Mouse (Mus musculus): ENCODE results near the gene Raet1e. TPM values are rescaled to one million over a fixed set of nuclear protein-coding genes. Genes with fewer than 3 reads are reported as not detected.
"Not testable (repeated sequence)": the region's sequence is repeated elsewhere in the genome, so short reads cannot be mapped to it uniquely, and the experiment has no call there.

Raet1e gene
- polyA plus RNA-seq, 1 experiment = not detected

DNA sequence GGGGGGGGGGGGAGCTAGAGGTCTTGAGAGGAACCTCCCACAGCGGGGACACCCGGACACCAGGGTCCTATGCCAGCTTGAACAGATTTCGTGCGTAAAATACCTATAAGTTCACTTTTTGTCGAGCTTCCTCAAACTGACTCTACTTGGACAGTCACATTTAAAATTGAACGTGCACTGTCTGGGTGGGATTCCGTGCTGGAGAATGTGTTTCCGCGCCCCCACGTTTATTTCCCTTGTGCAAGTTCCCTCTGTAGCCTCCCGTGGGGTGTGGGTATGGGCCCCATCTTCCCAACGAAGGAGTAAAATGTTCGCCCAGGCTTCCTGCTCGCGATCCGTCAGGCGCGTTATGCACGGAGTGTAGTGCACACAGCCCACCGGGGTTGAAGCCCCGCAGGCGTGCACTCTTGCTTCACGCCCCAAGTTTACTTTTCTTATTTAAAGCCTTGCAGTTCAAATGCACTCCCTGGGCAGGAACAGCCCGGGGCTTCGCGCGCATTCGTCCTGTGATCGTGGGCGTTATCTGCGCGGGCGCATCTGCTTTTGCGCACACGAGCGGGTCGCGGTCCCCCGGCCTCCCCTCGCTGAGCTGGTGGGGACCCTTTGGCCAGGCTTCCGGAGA lies 115.4 kb downstream of the Raet1e start:
- Histone ChIP-seq H3K4me1 (ENCODE audit: control insufficient read depth, insufficient read depth, low read length) (peaks cover 13% of the 10 kb centered on the region), H3K4me3 (ENCODE audit: insufficient read depth, low read depth, low read length) (peak overlapping the region; percentile 19; the same call in 1 of the 2 replicates), H3K27ac (ENCODE audit: insufficient read depth, low read depth, low read length) (no peak overlapping the region)
- WGBS = under 1% methylated on average over 41 of the region's 41 CpGs
- TF ChIP-seq CTCF (IDR thresholded peaks at IDR 0.05; ENCODE audit: insufficient read depth, low read depth, low read length) (no peak), POLR2A (IDR thresholded peaks at IDR 0.05; ENCODE audit: insufficient read depth, low read depth, low read length) (no peak)

DNA sequence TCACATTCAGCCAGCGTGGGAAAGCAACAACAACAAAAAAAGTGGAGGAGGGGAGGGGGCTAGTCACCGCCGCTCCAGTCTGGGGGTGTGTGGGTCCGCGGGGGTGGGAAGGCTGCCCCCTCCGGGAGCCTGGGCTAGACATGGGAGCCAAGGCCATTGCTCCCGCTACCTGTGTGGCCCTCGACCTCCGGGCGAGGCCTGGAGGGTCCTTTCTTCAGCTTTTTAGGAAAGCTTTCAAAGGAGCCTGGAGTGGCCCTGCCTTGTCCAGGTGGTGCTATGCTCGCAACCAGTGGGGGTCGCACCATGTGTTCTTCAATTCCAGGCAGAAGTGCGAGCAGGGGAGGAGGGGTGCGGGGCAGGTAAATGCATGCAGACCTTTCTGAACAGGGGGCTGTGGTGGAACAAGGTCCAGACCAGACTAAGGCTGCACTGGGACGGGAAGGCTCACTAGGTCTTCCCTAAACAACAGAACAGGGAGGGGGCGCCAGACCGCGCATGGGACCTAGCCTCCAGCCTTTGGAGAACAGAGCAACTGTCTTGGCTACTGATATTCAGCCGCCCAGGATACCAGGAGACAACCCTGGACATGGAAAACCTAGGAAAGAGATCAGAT lies 116.2 kb downstream of the Raet1e start:
- no peak overlapping the region for H3K4me3 ChIP-seq (ENCODE audit: insufficient read depth, low read depth, low read length)
- TF ChIP-seq POLR2A (IDR thresholded peaks at IDR 0.05; ENCODE audit: insufficient read depth, low read depth, low read length) (no peak), CTCF (IDR thresholded peaks at IDR 0.05; ENCODE audit: insufficient read depth, low read depth, low read length) (no peak)
- 11% methylated on average over 19 of the region's 19 CpGs for WGBS

GRCm38 (mm10) chr10:22278468-22278867 lies 120.1 kb downstream of the Raet1e start:
- not testable (repeated sequence) for H3K4me3 ChIP-seq (ENCODE audit: insufficient read depth, low read depth, low read length); H3K4me1 ChIP-seq (ENCODE audit: control insufficient read depth, insufficient read depth, low read length); H3K27ac ChIP-seq (ENCODE audit: insufficient read depth, low read depth, low read length)
- 89% methylated on average over 2 of the region's 2 CpGs for WGBS

More for the DNA sequence above, 116.2 kb downstream of the Raet1e start:
- Histone ChIP-seq H3K4me1 (ENCODE audit: control insufficient read depth, insufficient read depth, low read length) (peaks cover 13% of the 10 kb centered on the region), H3K27ac (ENCODE audit: insufficient read depth, low read depth, low read length) (no peak overlapping the region)

GRCm38 (mm10) chr10:22282816-22283215 lies 124.4 kb downstream of the Raet1e start:
- WGBS = 52% methylated on average over 6 of the region's 6 CpGs
- TF ChIP-seq CTCF (IDR thresholded peaks at IDR 0.05; ENCODE audit: insufficient read depth, low read depth, low read length) (no peak), POLR2A (IDR thresholded peaks at IDR 0.05; ENCODE audit: insufficient read depth, low read depth, low read length) (no peak)
- Histone ChIP-seq H3K27ac (ENCODE audit: insufficient read depth, low read depth, low read length) (no peak overlapping the region), H3K4me1 (ENCODE audit: control insufficient read depth, insufficient read depth, low read length) (no peaks in the 10 kb centered on the region), H3K4me3 (ENCODE audit: insufficient read depth, low read depth, low read length) (no peak overlapping the region)

- no peak overlapping the region for H3K4me3 ChIP-seq (ENCODE audit: insufficient read depth, low read depth, low read length)
- no peak overlapping the region for H3K27ac ChIP-seq (ENCODE audit: insufficient read depth, low read depth, low read length)
- no peaks in the 10 kb centered on the region for H3K4me1 ChIP-seq (ENCODE audit: control insufficient read depth, insufficient read depth, low read length)
- WGBS = 25% methylated on average over 1 of the region's 1 CpGs
- TF ChIP-seq CTCF (IDR thresholded peaks at IDR 0.05; ENCODE audit: insufficient read depth, low read depth, low read length) (no peak), POLR2A (IDR thresholded peaks at IDR 0.05; ENCODE audit: insufficient read depth, low read depth, low read length) (no peak)
These were observed 137.3 kb downstream of the Raet1e start for GRCm38 (mm10) chr10:22295676-22296075.

DNA sequence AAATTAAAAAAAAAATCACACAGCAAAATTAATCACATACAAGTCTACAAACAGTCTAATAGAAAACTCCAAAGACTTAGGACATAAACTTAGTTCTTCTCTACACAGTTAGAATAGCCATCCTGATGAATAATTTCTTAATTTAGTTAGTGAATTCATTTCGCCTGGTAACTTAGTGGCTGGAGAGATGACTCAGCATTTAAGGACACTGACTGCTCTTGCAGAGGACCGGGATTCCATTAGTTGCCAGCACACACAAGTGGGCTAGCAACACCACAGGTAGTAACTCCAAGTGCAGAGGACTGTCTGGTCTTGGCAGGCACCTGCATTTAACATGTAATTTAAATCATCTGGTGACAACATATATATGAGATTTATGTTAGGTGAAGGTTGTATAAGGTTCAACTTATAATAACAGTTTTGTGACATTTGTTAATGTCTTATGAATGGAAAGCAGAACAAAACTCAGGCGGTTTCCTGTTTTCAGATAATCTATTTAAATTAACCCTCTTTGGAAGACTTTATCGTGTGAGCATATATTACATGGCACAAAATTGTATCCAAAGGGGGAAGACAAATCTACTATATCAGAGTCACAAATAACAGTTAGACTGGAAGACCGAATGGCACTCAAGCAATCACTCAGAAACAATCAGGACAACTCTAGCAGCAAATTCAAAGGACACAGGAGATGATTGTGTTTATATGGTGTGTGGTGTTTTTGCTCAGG lies 138.8 kb downstream of the Raet1e start:
- 78% methylated on average over 5 of the region's 5 CpGs for WGBS
- no peak for TF ChIP-seq POLR2A (IDR thresholded peaks at IDR 0.05; ENCODE audit: insufficient read depth, low read depth, low read length)
- no peak for TF ChIP-seq CTCF (IDR thresholded peaks at IDR 0.05; ENCODE audit: insufficient read depth, low read depth, low read length)
- H3K4me1 ChIP-seq (ENCODE audit: control insufficient read depth, insufficient read depth, low read length) = no peaks in the 10 kb centered on the region

GRCm38 (mm10) chr10:22297766-22298461 lies 139.5 kb downstream of the Raet1e start:
- TF ChIP-seq CTCF (IDR thresholded peaks at IDR 0.05; ENCODE audit: insufficient read depth, low read depth, low read length) = no peak
- no peak for TF ChIP-seq POLR2A (IDR thresholded peaks at IDR 0.05; ENCODE audit: insufficient read depth, low read depth, low read length)
- Histone ChIP-seq H3K4me1 (ENCODE audit: control insufficient read depth, insufficient read depth, low read length) (no peaks in the 10 kb centered on the region), H3K4me3 (ENCODE audit: insufficient read depth, low read depth, low read length) (no peak overlapping the region), H3K27ac (ENCODE audit: insufficient read depth, low read depth, low read length) (no peak overlapping the region)
- 75% methylated on average over 8 of the region's 8 CpGs for whole genome bisulfite sequencing

More for the DNA sequence above, 138.8 kb downstream of the Raet1e start:
- no peak overlapping the region for H3K27ac ChIP-seq (ENCODE audit: insufficient read depth, low read depth, low read length)
- H3K4me3 ChIP-seq (ENCODE audit: insufficient read depth, low read depth, low read length) = no peak overlapping the region

- TF ChIP-seq POLR2A (IDR thresholded peaks at IDR 0.05; ENCODE audit: insufficient read depth, low read depth, low read length) (no peak), CTCF (IDR thresholded peaks at IDR 0.05; ENCODE audit: insufficient read depth, low read depth, low read length) (no peak)
- H3K4me3 ChIP-seq (ENCODE audit: insufficient read depth, low read depth, low read length) = no peak overlapping the region
- WGBS = 68% methylated on average over 2 of the region's 2 CpGs
- H3K27ac ChIP-seq (ENCODE audit: insufficient read depth, low read depth, low read length) = no peak overlapping the region
- H3K4me1 ChIP-seq (ENCODE audit: control insufficient read depth, insufficient read depth, low read length) = no peaks in the 10 kb centered on the region
These were observed 141.0 kb downstream of the Raet1e start for GRCm38 (mm10) chr10:22299324-22299723.

GRCm38 (mm10) chr10:22301641-22302040 lies 143.3 kb downstream of the Raet1e start:
- 81% methylated on average over 1 of the region's 1 CpGs for WGBS
- no peak for TF ChIP-seq CTCF (IDR thresholded peaks at IDR 0.05; ENCODE audit: insufficient read depth, low read depth, low read length)
- TF ChIP-seq POLR2A (IDR thresholded peaks at IDR 0.05; ENCODE audit: insufficient read depth, low read depth, low read length) = no peak

More at GRCm38 (mm10) chr10:22301641-22302040, 143.3 kb downstream of the Raet1e start:
- Histone ChIP-seq H3K27ac (ENCODE audit: insufficient read depth, low read depth, low read length) (no peak overlapping the region), H3K4me1 (ENCODE audit: control insufficient read depth, insufficient read depth, low read length) (no peaks in the 10 kb centered on the region), H3K4me3 (ENCODE audit: insufficient read depth, low read depth, low read length) (no peak overlapping the region)

Measured in olfactory bulb, adult 2 months (tissue).